Mouse (Mus musculus) kidney, adult 2 months (tissue): ENCODE results near the gene Nptx2.

Experiments used
- CTCF ChIP-seq: fragments of 200-500 bp; conservative IDR thresholded peaks from 2 replicates; pipeline ENCODE4 v1.5.1; 2011; ENCODE audit warnings: low read depth, mild to moderate bottlenecking, control low read depth, low read length, moderate library complexity, mixed read lengths; ENCODE audit not compliant: insufficient read depth, insufficient read length
- POLR2A ChIP-seq: fragments of 200-500 bp; IDR thresholded peaks from one replicate; pipeline ENCODE4 v1.6.1; 2011; ENCODE audit warnings: low read depth, low read length, control low read depth

GRCm38 (mm10) chr5:144504239-144504638 lies 41.5 kb upstream of the Nptx2 start:
- TF ChIP-seq CTCF (no peak), POLR2A (no peak)
